Mouse (Mus musculus) testis, postnatal 10 days (tissue): ENCODE measurements around the gene Sstr2.

Experiments used
- DNase-seq: peaks from one replicate; pipeline ENCODE4 v3.0.0; 2021; ENCODE audit warnings: low spot score

Sstr2 gene

DNA sequence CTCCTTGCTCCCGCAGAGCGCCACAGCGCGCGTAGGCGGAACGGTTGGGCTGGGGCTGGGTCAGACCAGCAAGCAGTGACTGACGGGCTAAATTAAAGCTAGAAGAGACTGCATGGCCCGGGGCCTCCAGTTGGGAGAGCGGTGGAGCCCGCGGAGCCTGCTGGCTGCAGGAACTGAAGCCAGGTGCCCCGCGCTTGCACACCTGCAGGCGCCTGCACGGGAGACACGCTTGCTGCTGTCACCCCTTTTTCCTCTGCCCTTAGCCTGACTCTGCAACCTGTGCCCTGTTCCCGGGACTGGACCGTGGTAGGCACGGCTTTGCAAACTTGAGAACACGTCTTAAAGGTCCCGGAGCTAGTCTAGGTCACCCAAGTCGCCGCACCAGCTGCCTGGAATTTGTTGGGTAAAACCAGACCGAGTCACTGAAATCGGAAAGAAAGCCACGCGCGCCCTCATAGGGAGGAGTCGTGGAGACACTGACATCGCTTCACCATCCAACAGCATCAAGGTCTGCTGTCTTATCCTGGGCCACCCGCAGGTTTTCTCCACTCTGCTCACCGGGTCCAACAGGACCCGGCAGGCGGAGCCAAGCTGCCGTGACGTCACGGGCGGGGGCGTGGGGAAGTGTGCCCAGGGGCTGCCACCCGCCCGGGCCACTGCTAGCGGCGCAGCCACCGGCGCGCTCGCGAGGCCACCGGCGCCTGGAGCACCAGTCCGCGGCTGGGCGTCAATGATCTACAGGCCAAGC, at the start of gene Sstr2:
TSS of gene Sstr2 (plus strand) at position 671 of the 748 bp plus-strand sequence.
- DNase-seq = peak; percentile 87

- DNase-seq = no peak
Measured at GRCm38 (mm10) chr11:113571616-113572015, 47.5 kb upstream of the Sstr2 start.

DNA sequence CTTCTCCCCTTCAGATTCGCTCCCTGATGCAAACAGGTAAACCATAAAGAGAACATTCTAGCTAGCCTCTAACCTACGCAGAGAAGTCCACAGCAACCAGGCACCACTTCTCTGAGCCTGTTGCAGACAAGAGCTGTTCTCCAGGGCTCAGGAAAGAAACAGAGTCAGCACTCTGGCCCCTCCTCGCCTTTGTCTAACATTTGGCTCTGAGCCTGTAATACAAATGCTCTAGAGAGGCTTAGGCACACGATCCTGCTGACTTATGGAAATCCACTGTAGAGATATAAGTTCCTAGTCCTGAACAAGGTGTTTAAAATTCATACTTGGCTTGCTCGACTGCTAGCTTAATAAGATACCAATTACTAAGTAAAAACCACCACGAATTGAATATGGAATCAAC, 46.5 kb upstream of the Sstr2 start:
- no peak for DNase-seq

GRCm38 (mm10) chr11:113577221-113577620, 41.9 kb upstream of the Sstr2 start:
- DNase-seq = no peak

DNA sequence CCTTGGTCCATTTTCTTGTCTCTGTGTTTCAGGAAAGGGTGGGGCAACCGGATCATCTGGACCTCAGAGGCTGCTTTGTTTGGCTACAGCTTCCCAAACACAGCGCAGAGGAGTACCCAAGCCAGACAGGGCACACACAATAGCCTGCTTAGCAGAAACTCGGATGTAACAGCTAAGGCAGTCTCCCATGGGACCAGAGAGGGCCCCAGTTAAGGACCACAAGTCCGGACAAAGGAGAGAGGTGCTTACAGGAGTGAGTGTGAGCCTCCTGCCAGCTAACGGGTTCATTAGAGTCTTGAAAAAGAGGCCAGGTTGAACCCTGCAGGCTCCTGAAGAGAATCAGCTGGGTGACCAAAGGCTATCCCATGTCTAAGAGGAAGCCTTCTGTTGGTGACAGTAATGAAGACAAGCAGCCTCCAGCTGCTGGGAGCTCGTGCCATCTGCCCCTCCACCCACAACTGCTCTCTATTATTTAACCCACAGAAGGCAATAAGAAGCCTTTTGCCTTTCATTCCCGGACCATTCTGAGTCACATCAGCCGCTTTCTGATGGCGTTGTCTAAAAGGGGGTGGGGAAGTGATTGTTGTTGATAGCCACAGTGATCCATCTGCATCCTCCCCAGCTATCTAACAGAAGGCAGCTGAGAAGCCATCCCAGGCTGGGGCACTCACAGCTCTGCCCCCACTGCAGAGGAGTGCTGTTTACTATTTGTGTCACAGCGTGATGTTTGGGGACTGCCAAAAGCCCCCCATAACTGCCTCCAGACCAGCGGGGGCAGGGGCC, 35.1 kb upstream of the Sstr2 start:
- DNase-seq = no peak

DNA sequence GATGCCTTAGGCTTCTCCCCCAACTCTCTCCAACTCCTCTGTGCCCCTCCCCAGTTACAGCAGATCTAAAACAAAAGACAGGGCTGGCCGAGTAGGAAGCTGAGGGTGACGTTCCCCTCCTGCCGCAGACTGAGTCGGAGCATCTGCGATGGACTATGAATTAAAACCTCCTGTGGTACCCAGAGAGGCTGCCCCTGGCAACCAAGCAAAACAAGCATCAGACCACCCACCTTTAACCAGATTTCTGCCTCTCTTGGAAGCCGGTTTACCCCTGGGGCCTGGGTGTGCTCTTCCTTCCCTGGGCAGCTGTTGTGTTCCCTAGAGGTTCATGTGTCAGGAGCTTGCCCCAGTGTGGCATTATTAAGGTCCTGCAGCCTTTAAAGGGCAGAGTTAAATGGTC, 32.7 kb upstream of the Sstr2 start:
- DNase-seq = no peak

DNA sequence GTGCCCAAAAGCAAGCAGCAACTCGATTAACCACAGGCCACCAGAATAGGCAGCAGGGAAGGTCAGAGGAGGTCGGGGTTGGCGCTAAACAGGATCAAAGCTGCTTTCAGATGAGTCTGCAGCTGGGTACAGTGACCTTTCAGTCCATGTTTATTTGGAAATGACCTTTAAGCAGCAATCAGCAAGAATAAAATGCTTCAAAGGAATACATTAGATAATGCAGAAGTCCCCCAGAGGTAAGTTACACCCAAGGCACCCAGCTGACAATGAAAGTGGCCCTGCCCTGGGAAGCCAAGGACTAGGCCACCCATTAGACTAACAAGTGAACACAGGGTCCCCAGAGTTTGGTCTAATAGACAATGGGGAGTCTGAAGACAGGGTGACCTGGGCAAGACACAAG, 30.2 kb upstream of the Sstr2 start:
- no peak for DNase-seq

- DNase-seq = no peak
Measured at GRCm38 (mm10) chr11:113595144-113595543, 24.0 kb upstream of the Sstr2 start.

GRCm38 (mm10) chr11:113597632-113598031, 21.5 kb upstream of the Sstr2 start:
- DNase-seq = no peak

- DNase-seq = no peak
Measured at GRCm38 (mm10) chr11:113600526-113601245, 18.5 kb upstream of the Sstr2 start.

DNA sequence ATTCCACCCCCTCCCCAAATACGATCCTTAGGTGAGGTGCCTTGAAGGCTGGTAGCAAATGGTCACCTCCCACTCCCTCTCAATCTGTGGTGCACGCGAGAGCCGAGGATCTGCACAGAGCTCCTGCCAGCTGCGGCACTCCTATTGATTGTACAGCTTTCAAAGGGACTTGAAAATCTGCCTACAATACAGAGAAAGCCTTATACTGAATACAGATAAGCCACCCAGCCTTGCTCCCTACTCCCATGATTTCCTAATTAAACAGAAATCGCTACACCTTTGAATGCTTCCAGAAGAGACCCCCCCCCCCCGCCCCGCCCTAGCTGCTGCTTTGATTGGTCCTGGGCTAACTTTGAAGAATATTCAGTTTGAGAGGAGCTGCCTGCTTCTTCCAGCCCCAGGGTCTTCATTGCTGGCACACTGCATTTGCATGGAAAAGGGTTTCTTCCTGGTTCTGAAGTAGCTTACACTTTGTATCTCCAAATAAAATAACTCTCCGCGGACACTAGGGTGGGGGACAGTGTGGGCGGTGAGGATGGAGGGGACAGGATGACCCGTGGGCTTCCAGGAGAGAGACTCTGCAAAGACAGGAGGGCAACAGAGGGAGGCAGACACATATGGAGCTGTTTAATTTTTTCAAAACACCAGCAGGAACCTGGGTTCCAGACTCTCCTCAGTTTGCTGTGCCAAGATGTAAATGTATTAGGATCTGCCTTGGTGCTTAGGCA, 17.4 kb upstream of the Sstr2 start:
- DNase-seq = no peak

DNA sequence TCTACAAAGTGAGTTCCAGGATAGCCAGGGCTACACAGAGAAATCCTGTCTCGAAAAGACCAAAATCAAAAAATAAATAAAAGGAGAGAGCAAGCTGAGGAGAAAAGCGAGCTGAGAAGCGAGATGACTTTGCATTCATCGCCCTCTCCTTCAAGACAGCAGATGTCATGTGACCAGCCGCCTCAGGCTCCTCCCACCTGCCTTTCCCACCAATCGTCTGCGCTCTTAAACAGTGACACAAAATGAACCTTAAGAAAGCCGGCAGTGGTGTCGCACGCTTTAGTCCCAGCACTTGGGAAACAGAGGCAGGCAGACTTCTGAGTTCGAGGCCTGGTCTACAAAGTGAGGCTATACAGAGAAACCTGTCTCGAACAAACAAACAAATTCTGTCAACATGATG, 11.6 kb upstream of the Sstr2 start:
- DNase-seq = no peak

- DNase-seq = no peak
Measured at GRCm38 (mm10) chr11:113609581-113609980, 9.6 kb upstream of the Sstr2 start.

DNA sequence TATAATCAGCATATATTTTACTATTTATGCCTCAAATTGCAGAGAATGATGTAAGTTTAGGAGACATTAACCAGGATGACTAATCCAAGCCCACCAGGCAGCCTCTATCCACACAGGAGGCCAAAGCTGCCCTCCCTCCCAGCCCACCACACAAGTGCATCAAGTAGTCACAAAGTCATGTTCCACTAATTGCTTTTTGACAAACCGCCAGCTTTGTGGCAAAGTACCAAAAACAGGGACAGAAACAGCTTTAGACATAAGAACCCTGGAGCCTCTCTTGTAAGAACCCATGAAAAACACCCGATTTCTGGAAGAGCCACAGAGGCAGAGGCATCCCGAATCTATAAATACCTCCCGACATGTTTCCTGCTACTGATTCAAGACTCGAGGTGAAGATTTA, 8.9 kb upstream of the Sstr2 start:
- no peak for DNase-seq

- no peak for DNase-seq
Measured at GRCm38 (mm10) chr11:113611112-113611646, 8.0 kb upstream of the Sstr2 start.

- DNase-seq = peak; percentile 84
Measured at GRCm38 (mm10) chr11:113611664-113612611, 7.2 kb upstream of the Sstr2 start.

DNA sequence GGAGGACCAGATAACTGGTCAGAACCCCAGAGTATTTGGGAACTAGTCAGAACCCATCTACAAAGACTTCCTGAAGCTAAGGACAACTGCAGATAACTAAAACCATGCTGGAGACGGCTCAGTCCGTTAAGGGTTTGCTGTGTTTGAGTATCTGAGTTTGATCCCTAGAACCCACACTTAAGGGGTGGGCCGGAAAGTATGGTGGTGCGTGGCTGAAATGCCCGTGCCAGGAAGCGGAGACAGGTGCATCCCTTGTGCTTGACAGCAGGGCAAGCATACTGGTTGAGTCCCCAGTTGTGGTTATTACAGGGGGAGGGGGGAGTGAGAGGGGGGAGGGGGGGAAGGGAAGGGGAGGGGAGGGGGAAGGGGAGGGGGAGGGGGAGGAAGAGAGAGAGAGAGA, 4.7 kb upstream of the Sstr2 start:
- no peak for DNase-seq

DNA sequence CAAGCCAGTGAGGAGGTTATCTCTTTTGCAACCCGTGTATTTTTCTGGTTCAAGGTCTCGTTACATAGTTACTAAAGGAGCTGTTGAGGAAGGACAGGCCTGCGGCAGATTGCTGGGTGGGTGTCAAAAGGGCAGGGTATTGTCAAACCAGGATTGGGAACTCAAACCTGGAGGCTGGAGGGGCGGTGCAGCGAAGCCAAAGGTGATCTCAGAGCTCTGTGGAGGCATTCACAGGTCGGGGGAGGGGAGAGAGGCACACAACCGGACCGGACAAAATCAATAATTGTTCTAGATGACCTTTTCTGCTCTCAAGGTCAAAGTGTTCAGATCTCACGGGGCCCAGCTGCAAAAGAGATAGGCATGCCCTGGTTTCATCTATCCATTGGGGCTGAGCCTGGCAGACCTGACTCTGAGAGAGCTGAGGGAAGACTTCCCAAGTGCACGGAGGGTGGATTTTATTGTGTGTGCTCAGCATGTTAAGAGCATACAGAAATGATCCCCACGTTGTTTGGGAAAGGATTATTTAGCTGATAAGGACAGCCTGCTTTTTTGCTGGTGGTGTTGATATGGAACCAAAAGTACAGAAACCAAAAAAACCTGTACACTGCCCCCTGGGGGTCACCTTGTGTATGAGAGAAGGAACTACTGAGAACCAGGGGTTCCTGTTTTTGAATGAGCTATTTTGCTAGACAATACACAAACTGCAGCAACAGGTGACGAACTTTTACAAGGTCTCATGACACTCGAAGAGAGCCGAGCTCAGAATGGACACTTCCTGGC, 1.8 kb upstream of the Sstr2 start:
- peak; percentile 89 for DNase-seq

DNA sequence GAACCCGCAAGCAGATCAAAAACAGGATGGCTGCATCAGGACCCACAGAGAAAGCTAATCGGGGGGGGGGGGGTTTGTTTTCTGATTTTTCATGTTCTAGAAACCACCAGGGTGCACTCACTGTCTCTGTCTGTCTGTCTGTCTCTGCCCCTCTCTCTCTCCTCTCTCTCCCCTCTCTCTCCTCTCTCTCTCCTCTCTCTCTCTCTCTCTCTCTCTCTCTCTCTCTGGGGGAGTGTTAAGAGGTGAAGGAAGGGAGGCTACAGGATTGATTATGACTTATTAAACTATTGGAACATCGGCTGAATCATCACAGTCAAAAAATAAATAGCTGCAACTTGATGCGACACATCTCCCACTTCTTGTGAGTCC, 855 bp upstream of the Sstr2 start:
- DNase-seq = no peak
